Mouse (Mus musculus) heart, postnatal 0 days (tissue): Measurements from ENCODE around the gene Ppp2r5a.

Source experiments
- CTCF ChIP-seq: IDR thresholded peaks from 2 replicates; pipeline ENCODE4 v1.5.1; 2016; ENCODE audit warnings: antibody characterized with exemption, control low read depth, low read depth
- EP300 ChIP-seq: IDR thresholded peaks from 2 replicates; pipeline ENCODE4 v1.6.1; 2016; ENCODE audit warnings: antibody characterized with exemption, low read depth

DNA sequence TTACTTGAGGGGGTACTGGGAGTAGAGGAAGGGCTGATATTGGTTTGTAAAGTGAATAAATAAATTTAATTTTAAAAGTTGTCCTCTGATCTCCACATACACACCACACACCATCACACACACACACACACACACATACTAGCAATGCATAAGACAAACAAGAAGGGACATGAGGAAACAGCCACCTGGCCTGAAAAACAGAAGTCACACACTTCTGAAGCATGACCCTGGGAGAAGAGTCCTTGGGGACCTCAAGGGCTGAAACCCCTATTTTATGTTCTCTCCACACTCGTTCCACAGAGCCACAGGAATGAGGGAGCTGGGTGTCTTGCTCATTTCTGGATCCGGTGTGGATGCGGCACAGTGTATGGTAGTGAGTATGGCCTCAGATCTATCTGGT, 79.7 kb downstream of the Ppp2r5a start:
- TF ChIP-seq CTCF: no peak
- no peak for TF ChIP-seq EP300
